Mouse (Mus musculus) neural tube, embryonic 12.5 days (tissue): ENCODE data around the gene Focad. TPM values are rescaled to one million over a fixed set of nuclear protein-coding genes. Genes with fewer than 3 reads are reported as not detected.

ENCODE experiments used
- ATAC-seq: fragments of 200-750 bp; cut with Nextera tagmentation; 2 replicates; pipeline ENCODE4 v1.8.0; 2017; ENCODE audit warnings: low read depth, mild to moderate bottlenecking, moderate TSS enrichment, moderate library complexity; ENCODE audit not compliant: low FRiP score
- H3K27ac ChIP-seq: fragments of 300-500 bp; sonication (generic); 2 replicates; pipeline ENCODE4 v1.5.1; 2016
- H3K27me3 ChIP-seq: fragments of 300-500 bp; sonication (generic); replicated peaks from 2 replicates; pipeline ENCODE4 v1.6.1; 2016; ENCODE audit warnings: mild to moderate bottlenecking
- H3K36me3 ChIP-seq: fragments of 300-500 bp; sonication (generic); 2 replicates; pipeline ENCODE4 v1.6.1; 2016; ENCODE audit warnings: mild to moderate bottlenecking
- H3K4me1 ChIP-seq: fragments of 300-500 bp; sonication (generic); 2 replicates; pipeline ENCODE4 v1.6.1; 2016
- H3K4me2 ChIP-seq: fragments of 300-500 bp; sonication (generic); replicated peaks from 2 replicates; pipeline ENCODE4 v1.6.1; 2016; ENCODE audit warnings: mild to moderate bottlenecking
- H3K4me3 ChIP-seq: fragments of 300-500 bp; sonication (generic); 2 replicates; pipeline ENCODE4 v1.5.1; 2016
- H3K9ac ChIP-seq: fragments of 300-500 bp; sonication (generic); 2 replicates; pipeline ENCODE4 v1.6.1; 2016; ENCODE audit warnings: mild to moderate bottlenecking
- H3K9me3 ChIP-seq: fragments of 300-500 bp; sonication (generic); 2 replicates; pipeline ENCODE4 v1.6.1; 2016; ENCODE audit warnings: mild to moderate bottlenecking
- WGBS: fragments of 180-500 bp; shearing (Covaris S2); methylation state at CpG from one replicate; pipeline ENCODE4 v1.1.7; 2016; 5-methylcytosine and 5-hydroxymethylcytosine counted together
- polyA plus RNA-seq: library from polyadenylated mRNA; unstranded; fragments of >200 nt; fragmentation: Nextera tagmentation; extraction: Ambion mirVana; gene quantifications from 2 replicates; pipeline ENCODE4 v1.2.1, GENCODE M21; 2016

Gene Focad
- polyA plus RNA-seq, 1 experiment from 2014 or later, result 14.0 TPM

DNA sequence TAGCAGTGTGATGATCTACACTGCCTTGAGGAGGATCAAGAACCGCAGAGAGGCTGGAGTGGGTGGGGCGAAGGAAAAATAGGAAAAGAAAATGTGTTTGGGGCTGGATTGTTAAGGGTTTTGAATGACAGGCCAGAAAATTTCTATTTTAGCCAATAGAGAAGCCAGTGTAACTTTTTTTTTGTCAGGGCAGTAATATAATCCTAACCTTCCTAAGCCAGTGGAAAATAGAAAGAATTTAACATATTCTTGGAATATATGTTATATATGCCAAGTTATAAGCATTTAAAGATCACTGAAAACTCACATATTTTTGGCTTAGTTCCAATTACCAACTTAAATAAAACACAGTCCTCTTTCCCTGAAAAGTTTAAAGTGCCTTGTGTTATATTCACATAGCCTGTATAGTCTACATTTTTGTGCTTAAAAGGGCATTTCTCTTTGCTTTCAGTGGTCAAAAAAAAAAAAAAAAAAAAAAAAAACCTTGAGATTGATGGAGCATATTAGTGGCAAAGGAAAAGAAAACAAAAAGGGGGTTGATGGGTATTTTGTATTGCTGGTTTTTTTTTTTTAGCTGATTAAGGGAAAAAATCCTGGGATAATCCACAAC is 333.3 kb downstream of the Focad start:
- Histone ChIP-seq H3K9ac (no peak overlapping the region), H3K4me3 (no peak overlapping the region), H3K4me2 (no peak overlapping the region), H3K36me3 (no peaks in the 10 kb centered on the region), H3K27me3 (no peaks in the 10 kb centered on the region), H3K27ac (no peak overlapping the region), H3K9me3 (no peaks in the 10 kb centered on the region), H3K4me1 (no peaks in the 10 kb centered on the region)
- no peak for ATAC-seq
- 95% methylated on average over 2 of the region's 2 CpGs for WGBS

DNA sequence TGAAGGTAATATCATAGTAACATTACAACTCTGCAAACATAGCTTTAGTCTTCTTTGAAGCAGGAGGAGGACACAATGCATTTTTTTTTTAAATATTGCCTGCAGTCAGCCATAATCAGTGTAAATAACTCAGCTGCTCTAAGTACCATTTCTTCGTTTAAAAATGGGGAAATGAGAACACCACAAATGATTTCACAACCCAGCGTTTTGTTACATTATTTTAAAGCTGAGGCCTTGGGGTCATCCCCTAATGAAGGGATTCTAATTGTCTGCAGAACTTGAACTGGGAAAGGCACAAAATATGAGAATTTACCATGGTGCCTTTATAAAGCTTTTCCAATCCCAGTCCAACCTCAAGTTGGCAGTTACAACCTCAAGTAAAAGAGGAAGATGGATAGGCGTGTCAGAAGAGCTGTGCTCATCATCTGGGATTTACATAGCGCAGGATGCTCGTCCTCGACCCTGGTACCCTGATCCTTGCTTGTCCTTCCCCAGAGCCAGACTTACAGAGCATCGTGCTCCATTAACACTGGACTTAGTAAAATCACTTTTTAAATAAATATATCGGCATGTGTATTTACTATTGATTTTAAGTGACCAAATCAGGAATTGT is 338.1 kb downstream of the Focad start:
- WGBS, result 83% methylated on average over 8 of the region's 8 CpGs
- Histone ChIP-seq H3K4me2 (no peak overlapping the region), H3K4me3 (no peak overlapping the region), H3K9me3 (no peaks in the 10 kb centered on the region), H3K4me1 (no peaks in the 10 kb centered on the region), H3K27ac (no peak overlapping the region), H3K36me3 (no peaks in the 10 kb centered on the region), H3K9ac (no peak overlapping the region), H3K27me3 (no peaks in the 10 kb centered on the region)
- no peak for ATAC-seq

GRCm38 (mm10) chr4:88436593-88437165 is 342.2 kb downstream of the Focad start:
- Histone ChIP-seq H3K27me3 (no peaks in the 10 kb centered on the region), H3K4me1 (peaks cover 9% of the 10 kb centered on the region; the same call in 1 of the 2 replicates), H3K36me3 (no peaks in the 10 kb centered on the region), H3K4me2 (no peak overlapping the region), H3K27ac (no peak overlapping the region), H3K9ac (no peak overlapping the region), H3K4me3 (no peak overlapping the region), H3K9me3 (no peaks in the 10 kb centered on the region)
- WGBS, result 86% methylated on average over 6 of the region's 6 CpGs
- no peak for ATAC-seq

DNA sequence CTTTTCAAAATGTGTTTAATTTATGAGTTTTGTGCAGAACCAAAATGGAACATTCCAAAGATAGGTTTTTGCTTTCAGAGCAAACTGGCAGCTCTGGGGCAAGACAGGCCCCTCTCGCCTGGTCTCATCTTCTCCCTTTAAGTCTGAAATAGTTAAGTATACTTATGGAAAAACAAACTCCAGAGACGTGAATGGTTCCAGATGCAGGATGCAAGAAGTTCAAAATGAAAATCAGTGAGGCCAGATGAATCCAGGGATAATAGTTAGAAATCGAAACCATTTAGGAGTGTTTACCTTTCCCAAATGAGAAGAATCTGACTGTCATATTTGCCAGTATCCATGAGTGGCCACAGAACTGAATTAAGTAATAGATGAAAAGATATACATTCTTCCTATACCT is 342.7 kb downstream of the Focad start:
- WGBS, result 80% methylated on average over 3 of the region's 3 CpGs
- ATAC-seq, result no peak

GRCm38 (mm10) chr4:88437917-88438316 is 343.5 kb downstream of the Focad start:
- no peak for ATAC-seq
- Histone ChIP-seq H3K27ac (no peak overlapping the region), H3K9ac (no peak overlapping the region), H3K4me1 (peaks cover 9% of the 10 kb centered on the region; the same call in 1 of the 2 replicates), H3K4me2 (no peak overlapping the region), H3K4me3 (no peak overlapping the region), H3K36me3 (no peaks in the 10 kb centered on the region), H3K9me3 (no peaks in the 10 kb centered on the region), H3K27me3 (no peaks in the 10 kb centered on the region)
- WGBS, result 56% methylated on average over 2 of the region's 2 CpGs

More for the DNA sequence above, 342.7 kb downstream of the Focad start:
- peaks cover 9% of the 10 kb centered on the region; the same call in 1 of the 2 replicates for H3K4me1 ChIP-seq
- no peak overlapping the region for H3K4me3 ChIP-seq
- no peak overlapping the region for H3K4me2 ChIP-seq
- H3K9ac ChIP-seq, result no peak overlapping the region
- no peaks in the 10 kb centered on the region for H3K27me3 ChIP-seq
- no peak overlapping the region for H3K27ac ChIP-seq
- no peaks in the 10 kb centered on the region for H3K36me3 ChIP-seq
- no peaks in the 10 kb centered on the region for H3K9me3 ChIP-seq

DNA sequence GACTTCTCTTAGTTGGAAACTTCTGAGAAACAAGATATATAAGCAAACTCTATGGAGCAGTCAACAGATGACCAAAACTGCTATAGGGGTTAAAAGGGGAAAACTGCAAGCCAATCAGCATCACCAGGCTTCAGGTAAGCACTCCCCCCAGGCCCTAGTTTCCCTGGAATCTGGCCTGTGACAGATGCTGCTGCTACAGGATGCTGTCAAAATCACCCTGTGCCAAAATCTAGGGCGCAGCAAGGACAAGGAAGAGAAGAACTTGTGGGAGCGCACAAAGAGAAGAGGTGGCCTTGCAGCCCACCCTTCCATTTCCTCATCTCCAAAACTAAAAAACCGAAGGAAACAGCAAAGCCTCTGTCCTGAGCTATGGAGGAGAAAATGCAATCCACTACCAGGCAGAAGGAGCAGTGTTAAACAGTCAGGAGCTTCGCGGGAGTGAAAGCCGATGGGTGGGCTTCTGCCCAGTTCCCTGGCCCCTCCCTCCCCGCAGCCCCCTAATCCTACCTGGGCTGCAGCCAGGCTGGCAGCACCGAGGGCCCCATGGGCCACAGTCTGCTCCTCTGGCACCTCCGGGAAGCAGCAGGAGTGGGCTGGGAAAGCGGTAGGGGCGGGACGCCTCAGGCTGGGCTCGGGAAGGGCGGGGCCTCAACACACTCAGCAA is 344.0 kb downstream of the Focad start, which contains the start of gene Hacd4:
Gene Hacd4, minus strand, starts transcription at position 603 of the 664 bp plus-strand sequence.
- H3K27me3 ChIP-seq, result no peaks in the 10 kb centered on the region
- no peaks in the 10 kb centered on the region for H3K36me3 ChIP-seq
- H3K9me3 ChIP-seq, result no peaks in the 10 kb centered on the region
- H3K9ac ChIP-seq, result peak within 1 kb of the TSS; percentile 46; the same call in 1 of the 2 replicates
- H3K4me3 ChIP-seq, result peak within 1 kb of the TSS; percentile 34
- H3K4me2 ChIP-seq, result peak within 1 kb of the TSS; percentile 64
- no peak within 1 kb of the TSS for H3K27ac ChIP-seq
- peak; percentile 41; the same call in 1 of the 2 replicates for ATAC-seq
- H3K4me1 ChIP-seq, result peaks cover 9% of the 10 kb centered on the region; the same call in 1 of the 2 replicates
- WGBS, result 5% methylated on average over 14 of the region's 14 CpGs

DNA sequence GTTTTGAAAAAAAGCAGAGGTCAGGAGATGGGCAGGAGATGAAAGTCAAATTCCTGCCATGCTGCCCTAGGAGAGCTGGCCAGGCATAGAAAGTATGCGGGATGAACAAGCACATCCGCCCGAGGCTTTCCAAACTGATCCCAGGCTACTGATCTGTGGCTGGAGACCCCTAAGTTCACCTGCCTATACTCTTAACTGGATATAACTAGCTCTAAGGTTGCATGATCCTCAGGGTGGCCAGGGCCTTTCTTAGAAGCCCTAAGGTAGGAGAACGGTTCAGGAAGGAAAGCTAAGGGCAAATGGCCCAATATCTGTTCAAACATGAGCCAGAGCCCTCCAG is 344.5 kb downstream of the Focad start:
- Histone ChIP-seq H3K4me2 (peak overlapping the region; percentile 64), H3K4me1 (peaks cover 9% of the 10 kb centered on the region; the same call in 1 of the 2 replicates), H3K4me3 (peak overlapping the region; percentile 34; the same call in 1 of the 2 replicates), H3K9ac (0 out of 2 replicates have a peak overlapping the region, but pooled peaks have one; percentile 46), H3K27ac (no peak overlapping the region), H3K27me3 (no peaks in the 10 kb centered on the region), H3K9me3 (no peaks in the 10 kb centered on the region), H3K36me3 (no peaks in the 10 kb centered on the region)
- ATAC-seq, result no peak
- WGBS, result 18% methylated on average over 4 of the region's 4 CpGs

DNA sequence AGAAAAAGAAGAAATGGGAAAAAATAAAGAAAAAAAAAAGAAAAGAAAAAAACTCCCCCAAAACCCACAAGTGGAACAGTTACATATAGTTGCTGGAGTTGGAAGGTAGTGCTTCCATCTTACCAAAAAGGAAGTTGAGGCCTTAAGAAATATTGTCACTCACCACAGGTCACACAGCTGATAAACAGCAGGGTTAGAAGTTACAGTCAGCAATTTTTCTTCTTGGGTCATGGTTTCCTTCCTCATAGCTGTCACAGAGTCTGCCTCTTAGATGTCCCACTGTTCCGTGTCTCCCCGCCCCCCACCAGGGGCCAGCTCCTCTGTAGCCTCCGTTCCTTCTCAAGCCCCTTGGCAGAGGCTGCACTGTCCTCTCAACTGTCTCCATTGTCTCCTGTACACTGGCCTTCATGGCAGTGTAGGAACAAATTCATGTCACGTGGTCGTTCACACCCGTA is 345.3 kb downstream of the Focad start:
- Histone ChIP-seq H3K4me3 (no peak overlapping the region), H3K36me3 (no peaks in the 10 kb centered on the region), H3K27me3 (no peaks in the 10 kb centered on the region), H3K9me3 (no peaks in the 10 kb centered on the region), H3K4me2 (no peak overlapping the region), H3K9ac (no peak overlapping the region), H3K27ac (no peak overlapping the region), H3K4me1 (peaks cover 9% of the 10 kb centered on the region; the same call in 1 of the 2 replicates)
- ATAC-seq, result no peak
- WGBS, result 79% methylated on average over 6 of the region's 6 CpGs

DNA sequence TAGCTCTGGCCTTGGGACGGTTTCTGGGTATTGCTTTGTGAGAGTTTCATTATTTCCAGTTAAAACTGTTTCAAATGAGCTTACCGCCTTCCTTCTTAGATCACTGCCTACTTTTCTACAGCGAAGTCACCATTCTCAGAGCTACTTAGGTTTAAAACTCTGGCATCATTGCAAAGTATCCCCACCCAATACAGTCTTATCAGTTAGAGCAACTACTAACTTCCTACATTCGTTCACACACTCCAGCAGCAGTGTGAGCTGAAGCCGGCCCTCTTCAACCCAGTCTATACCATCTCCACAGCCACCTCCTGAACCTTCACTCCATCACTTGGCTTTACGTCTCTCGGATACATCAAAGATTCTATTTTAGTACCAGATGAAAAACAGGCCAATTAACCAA is 346.4 kb downstream of the Focad start:
- ATAC-seq, result no peak
- Histone ChIP-seq H3K4me1 (peaks cover 9% of the 10 kb centered on the region; the same call in 1 of the 2 replicates), H3K27ac (no peak overlapping the region), H3K27me3 (no peaks in the 10 kb centered on the region), H3K9ac (no peak overlapping the region), H3K36me3 (no peaks in the 10 kb centered on the region), H3K4me3 (no peak overlapping the region), H3K9me3 (no peaks in the 10 kb centered on the region), H3K4me2 (no peak overlapping the region)
- 90% methylated on average over 7 of the region's 7 CpGs for WGBS

GRCm38 (mm10) chr4:88448976-88449375 is 354.5 kb downstream of the Focad start:
- WGBS, result 83% methylated on average over 2 of the region's 2 CpGs
- no peak for ATAC-seq

GRCm38 (mm10) chr4:88450087-88450765 is 355.8 kb downstream of the Focad start:
- Histone ChIP-seq H3K4me1 (no peaks in the 10 kb centered on the region), H3K27me3 (no peaks in the 10 kb centered on the region), H3K9me3 (no peaks in the 10 kb centered on the region), H3K4me2 (no peak overlapping the region), H3K36me3 (no peaks in the 10 kb centered on the region), H3K9ac (no peak overlapping the region), H3K4me3 (no peak overlapping the region), H3K27ac (no peak overlapping the region)
- no peak for ATAC-seq
- WGBS, result 90% methylated on average over 1 of the region's 1 CpGs

More at GRCm38 (mm10) chr4:88448976-88449375, 354.5 kb downstream of the Focad start:
- Histone ChIP-seq H3K36me3 (no peaks in the 10 kb centered on the region), H3K4me3 (no peak overlapping the region), H3K4me2 (no peak overlapping the region), H3K27ac (no peak overlapping the region), H3K27me3 (no peaks in the 10 kb centered on the region), H3K9me3 (no peaks in the 10 kb centered on the region), H3K4me1 (no peaks in the 10 kb centered on the region), H3K9ac (no peak overlapping the region)

DNA sequence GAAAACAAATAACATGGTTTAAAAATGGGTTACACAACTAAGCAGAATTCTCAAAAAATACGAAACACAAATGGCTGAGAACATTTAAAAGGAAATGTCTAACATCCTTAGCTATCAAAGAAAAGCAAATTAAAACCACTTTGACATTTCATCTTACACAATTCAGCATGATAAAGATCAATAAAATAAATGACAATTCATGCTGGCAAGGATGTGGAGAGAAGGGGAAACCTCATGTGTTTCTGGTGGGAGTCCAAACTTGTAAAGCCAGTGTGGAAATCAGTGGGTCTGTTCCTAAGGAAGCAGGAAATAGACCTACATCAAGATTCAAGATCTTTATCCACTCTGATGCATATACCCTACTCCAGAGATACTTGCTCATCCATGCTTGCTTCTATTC is 363.7 kb downstream of the Focad start:
- no peak for ATAC-seq
- H3K36me3 ChIP-seq, result no peaks in the 10 kb centered on the region
- no peak overlapping the region for H3K27ac ChIP-seq
- no peaks in the 10 kb centered on the region for H3K27me3 ChIP-seq
- H3K9ac ChIP-seq, result no peak overlapping the region
- no peak overlapping the region for H3K4me3 ChIP-seq
- WGBS, result 80% methylated on average over 1 of the region's 1 CpGs
- H3K4me2 ChIP-seq, result no peak overlapping the region
- H3K9me3 ChIP-seq, result no peaks in the 10 kb centered on the region
- H3K4me1 ChIP-seq, result no peaks in the 10 kb centered on the region
